Mouse (Mus musculus) liver, embryonic 18 days (tissue): Measurements from ENCODE around the gene Polr2f. TPM values are rescaled to one million over a fixed set of nuclear protein-coding genes. Genes with fewer than 3 reads are reported as not detected.

Experiments
- polyA plus RNA-seq: library from polyadenylated mRNA; depleted of rRNA; stranded (reverse); fragments of >200 nt; gene quantifications from 2 replicates; pipeline ENCODE4 v1.2.3, GENCODE M21; 2012; rRNA removed

Gene Polr2f
- 67.7 and 70.2 TPM in 2 replicates for polyA plus RNA-seq

GRCm38 (mm10) chr15:79140866-79141565, at the start of gene Polr2f, which contains the start of gene 1700088E04Rik:
Polr2f (plus strand) TSS chr15:79141009.
1700088E04Rik (minus strand) TSS chr15:79141253.

GRCm38 (mm10) chr15:79108421-79109320, 32.1 kb upstream of the Polr2f start, which contains the start of gene Micall1:
Micall1 (plus strand) TSS chr15:79108898.

DNA sequence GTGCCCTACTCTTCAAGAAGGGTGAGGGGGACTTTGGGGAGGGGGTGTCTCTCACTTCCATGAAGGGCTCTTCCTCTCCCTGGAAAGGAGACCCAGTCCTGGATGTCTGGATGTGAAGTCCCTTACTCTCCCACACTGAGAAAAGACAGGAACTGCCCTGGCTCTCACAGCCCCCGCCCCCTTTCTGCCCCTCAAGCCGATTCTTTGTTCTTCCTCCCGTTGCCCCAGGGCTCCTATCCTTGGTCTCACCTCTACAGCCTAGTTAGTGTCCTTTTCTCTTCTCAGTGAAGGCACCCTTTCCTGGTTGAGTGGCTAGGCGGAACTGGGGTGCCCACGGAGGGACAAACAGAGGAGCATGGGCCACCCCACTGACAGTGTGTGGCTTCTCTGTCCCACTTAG, 24.3 kb downstream of the Polr2f start, which contains the start of gene Sox10:
TSS of gene Sox10 (minus strand) at position 101 of the 400 bp plus-strand sequence.

Other genes starting within 250 kb of the Polr2f start
- gene Gm49510, start 241.3 kb upstream of the Polr2f start, polyA plus RNA-seq: not detected in 2 replicates
- 15.3 and 18.9 TPM in 2 replicates for gene Sh3bp1, start 241.2 kb upstream of the Polr2f start, polyA plus RNA-seq
- gene Pdxp, start 227.1 kb upstream of the Polr2f start, polyA plus RNA-seq: 3.1 and 3.6 TPM in 2 replicates
- gene Lgals1, start 214.3 kb upstream of the Polr2f start, polyA plus RNA-seq: 103 and 125 TPM in 2 replicates
- 9.5 and 10.2 TPM in 2 replicates for gene Nol12, start 206.1 kb upstream of the Polr2f start, polyA plus RNA-seq
- 16.3 and 19.3 TPM in 2 replicates for gene Triobp, start 193.3 kb upstream of the Polr2f start, polyA plus RNA-seq
- gene H1f0, start 112.6 kb upstream of the Polr2f start, polyA plus RNA-seq: 93.6 and 124 TPM in 2 replicates
- 0.15 and 0.18 TPM in 2 replicates for gene Galr3, start 99.1 kb upstream of the Polr2f start, polyA plus RNA-seq
- 22.1 TPM in 2 replicates for gene Ankrd54, start 78.1 kb upstream of the Polr2f start, polyA plus RNA-seq
- gene Eif3l, start 65.8 kb upstream of the Polr2f start, polyA plus RNA-seq: 72.6 and 76.3 TPM in 2 replicates
- gene Micall1, start 32.1 kb upstream of the Polr2f start, polyA plus RNA-seq: 2.0 and 2.6 TPM in 2 replicates
- gene 1700088E04Rik, start 244 bp downstream of the Polr2f start, polyA plus RNA-seq: 0.63 and 0.97 TPM in 2 replicates
- gene Sox10, start 24.2 kb downstream of the Polr2f start, polyA plus RNA-seq: 0.74 and 1.3 TPM in 2 replicates
- 22.5 and 27.9 TPM in 2 replicates for gene Pick1, start 88.2 kb downstream of the Polr2f start, polyA plus RNA-seq
- 0.17 and 0.19 TPM in 2 replicates for gene Gm49486, start 88.4 kb downstream of the Polr2f start, polyA plus RNA-seq
- gene Slc16a8, start 113.8 kb downstream of the Polr2f start, polyA plus RNA-seq: 0.01 and 0.02 TPM in 2 replicates
- gene Baiap2l2, start 144.5 kb downstream of the Polr2f start, polyA plus RNA-seq: 4.3 and 4.9 TPM in 2 replicates
- 22.0 and 25.6 TPM in 2 replicates for gene Pla2g6, start 187.4 kb downstream of the Polr2f start, polyA plus RNA-seq
- gene Maff, start 205.6 kb downstream of the Polr2f start, polyA plus RNA-seq: 15.1 and 22.6 TPM in 2 replicates